Mouse (Mus musculus) cerebellum, adult (tissue): ENCODE measurements around the gene Fgd6.

Experiments used
- ATAC-seq: cut with Nextera tagmentation; 2 replicates; pipeline ENCODE4 v1.9.2; 2017; ENCODE audit warnings: mild to moderate bottlenecking, moderate library complexity, mixed read lengths; ENCODE audit not compliant: insufficient number of reproducible peaks, low FRiP score, low TSS enrichment

Gene Fgd6

GRCm38 (mm10) chr10:94086315-94086714, 50.5 kb downstream of the Fgd6 start:
- ATAC-seq = no peak

DNA sequence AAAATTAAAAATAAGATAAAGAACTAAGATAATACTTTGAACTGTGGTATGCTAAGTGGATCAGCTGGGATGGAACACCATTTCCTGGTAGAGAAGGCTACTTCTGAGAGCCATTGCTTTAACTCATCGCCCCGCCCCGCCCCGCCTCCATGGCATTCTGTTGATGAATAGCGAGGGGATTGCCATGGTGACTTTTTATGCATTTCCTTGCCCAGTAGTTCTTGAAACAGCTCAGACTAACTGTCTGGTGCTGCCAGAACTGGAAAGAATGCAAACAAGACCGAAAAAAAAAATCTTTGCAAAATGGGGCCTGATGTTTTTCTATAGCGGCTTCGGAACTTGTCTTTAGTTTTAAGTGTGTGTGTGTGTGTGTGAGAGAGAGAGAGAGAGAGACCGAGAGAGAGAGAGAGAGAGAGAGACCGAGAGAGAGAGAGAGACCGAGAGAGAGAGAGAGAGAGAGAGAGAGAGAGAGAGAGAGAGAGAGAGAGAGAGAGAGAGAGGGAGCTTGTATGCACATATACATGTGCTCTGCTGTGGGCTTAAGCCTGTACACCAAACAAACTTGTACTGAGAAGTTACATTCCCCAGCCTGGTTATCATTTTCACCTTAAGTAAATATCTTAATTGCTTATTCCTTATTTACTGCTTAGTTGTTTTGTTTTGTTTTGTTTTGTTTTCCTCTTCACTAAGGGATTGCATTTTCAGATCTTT, 51.7 kb downstream of the Fgd6 start:
- no peak for ATAC-seq

DNA sequence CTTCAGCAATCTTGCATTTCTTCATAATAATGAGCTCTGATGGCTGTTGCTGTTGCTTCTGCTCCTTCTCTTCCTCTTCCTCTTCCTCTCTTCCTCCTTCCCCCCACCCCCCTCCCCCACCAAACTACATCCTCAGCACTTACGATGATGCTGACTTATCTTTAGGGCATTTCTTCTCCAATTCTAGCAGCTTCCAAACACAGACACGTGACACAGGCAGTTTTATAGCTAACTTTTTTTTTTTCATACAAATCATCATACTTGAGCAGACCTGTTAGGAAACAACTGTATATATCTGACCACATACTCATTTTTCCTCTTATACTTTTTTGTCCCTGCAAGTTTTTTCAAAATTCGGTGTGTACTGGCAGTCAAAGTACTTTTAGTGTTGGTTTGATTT, 54.2 kb downstream of the Fgd6 start:
- ATAC-seq = no peak

DNA sequence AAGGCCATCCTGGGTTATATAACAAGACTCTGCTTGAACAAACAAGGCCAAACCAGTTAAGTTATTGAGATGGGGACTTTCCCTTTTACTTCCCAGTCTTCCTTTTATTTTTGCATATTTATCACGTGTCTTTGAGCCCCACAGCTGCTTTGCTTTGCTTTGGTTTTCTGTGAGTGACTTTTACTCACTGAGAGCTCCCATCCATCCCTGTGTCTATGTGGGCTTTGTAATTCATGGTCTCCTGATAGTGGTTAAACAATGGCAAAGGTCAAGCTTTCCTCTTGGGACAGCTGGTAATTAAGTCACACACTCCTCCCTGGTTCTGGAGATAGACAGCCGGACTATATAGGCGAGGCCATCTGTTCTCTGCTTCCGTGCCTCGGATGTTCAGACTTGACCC, 57.7 kb downstream of the Fgd6 start:
- no peak for ATAC-seq

GRCm38 (mm10) chr10:94095743-94096465, 60.1 kb downstream of the Fgd6 start:
- no peak for ATAC-seq

GRCm38 (mm10) chr10:94097081-94097845, 61.5 kb downstream of the Fgd6 start:
- no peak for ATAC-seq

DNA sequence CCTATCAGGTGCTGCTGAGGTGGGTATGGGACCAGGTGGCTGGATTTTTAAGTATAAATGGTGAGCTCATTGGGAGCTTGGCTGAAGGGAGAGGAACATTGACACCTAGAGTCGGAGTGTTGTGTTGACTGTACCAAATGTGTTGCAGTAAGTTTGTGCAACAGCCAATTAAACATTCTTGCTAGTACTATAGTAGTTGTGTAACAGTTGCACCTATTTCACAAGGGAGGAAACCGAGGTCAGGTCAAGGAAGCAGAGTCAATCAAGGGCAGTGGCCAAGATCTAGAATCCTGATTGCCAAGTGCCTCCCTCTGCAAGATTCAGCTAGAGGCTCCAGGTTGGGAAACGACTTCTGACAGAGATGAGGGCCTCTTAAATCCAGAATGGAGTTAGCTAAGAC, 62.3 kb downstream of the Fgd6 start:
- ATAC-seq = no peak

GRCm38 (mm10) chr10:94105498-94105897, 69.7 kb downstream of the Fgd6 start:
- no peak for ATAC-seq

- ATAC-seq = no peak
Observed at GRCm38 (mm10) chr10:94107168-94107567, 71.4 kb downstream of the Fgd6 start.

- no peak for ATAC-seq
Observed at GRCm38 (mm10) chr10:94107607-94108006, 71.8 kb downstream of the Fgd6 start.

- no peak for ATAC-seq
Observed at GRCm38 (mm10) chr10:94108791-94109190, 73.0 kb downstream of the Fgd6 start.

DNA sequence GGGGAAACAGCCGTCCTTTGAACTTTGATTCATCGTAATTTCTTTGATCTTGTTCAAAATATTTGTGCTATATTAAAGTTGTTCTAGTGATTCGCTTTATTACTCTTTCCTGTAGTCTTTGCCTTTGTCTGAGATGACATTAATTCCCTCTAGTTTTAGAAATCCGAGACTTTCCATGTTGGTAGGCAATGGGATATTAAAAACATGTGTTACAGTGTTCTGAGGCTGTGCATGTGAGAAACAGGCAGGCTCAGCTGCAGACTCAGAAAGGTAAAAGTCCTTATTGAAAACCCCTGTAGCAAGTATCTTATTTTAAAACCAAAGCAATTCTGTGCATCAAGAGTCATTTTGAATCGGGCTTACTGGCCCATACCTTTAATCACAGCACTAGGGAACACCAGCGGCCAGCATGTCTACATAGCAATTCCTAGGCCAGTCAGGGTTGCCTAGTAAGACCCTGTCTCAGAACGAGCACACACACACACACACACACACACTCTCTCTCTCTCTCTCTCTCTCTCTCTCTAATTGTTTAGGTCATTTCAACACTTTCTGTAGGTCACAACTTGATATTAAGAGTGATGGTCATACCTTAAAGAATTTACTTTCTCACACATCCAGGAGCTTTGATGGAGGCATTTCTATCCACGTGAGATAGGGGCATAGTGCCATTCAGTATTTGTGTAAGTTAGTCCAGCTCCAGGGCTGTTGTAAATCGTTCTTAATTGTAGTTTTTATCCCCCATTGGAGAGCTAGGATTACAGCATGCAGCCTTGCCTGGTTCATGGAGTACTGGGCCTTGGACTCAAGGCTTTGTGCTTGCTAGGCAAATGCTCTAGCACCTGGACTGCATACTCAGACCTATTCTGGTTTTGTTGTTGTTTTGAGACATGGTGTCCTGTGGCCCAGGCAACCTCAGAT, 75.3 kb downstream of the Fgd6 start:
- no peak for ATAC-seq

DNA sequence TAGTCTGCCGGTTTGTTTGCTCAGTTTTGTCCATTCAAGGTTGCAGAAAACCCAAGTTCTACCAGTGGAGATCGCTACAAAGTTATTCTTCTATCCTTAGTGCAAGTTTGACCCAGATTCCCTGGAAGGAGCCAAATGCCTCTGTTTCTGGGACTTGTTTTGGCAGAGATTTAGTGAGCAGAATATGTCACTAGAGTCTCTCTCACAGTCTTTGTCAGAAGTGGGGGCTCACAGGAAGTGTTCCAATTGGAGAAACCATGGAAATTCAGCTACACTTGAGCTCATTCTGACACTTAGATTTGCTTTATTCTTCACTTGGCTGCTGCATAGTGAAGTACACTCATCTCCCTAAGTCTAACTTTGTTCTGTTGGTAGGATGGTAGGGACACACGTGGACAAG, 76.4 kb downstream of the Fgd6 start:
- ATAC-seq = no peak

DNA sequence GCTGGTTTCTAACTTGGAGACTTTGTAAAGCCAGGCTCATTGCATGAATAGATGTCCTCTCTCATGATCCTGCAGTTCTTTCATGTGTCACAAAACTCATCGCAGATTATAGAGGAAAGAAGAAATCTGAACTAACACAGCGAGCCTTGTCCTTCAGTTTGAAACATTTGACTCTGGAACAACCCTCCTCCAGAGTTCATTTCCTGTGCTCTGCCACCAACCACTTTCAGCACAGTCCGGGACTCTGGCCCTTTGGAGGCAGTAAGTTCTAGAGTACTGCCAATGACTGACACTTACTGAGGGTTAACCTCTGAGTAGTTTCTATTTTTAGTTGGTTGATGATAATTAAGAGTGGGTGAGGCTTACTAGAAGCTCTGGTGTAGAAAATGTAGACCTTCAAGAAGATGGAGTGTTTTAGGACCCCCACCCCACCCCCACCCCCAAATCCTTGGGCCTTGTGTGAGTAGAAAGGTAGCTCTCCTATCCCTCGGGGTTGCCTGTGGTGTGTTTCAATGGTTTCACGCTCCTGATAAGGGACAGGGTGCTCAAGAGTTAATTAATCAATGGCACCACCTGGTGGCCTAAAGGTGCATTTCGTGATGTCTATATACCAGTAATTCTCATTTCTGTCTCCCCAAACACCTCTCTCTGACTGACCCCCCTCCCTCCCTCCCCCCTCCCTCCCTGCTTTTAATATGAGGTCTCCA, 80.2 kb downstream of the Fgd6 start:
- ATAC-seq = peak; percentile 86

- no peak for ATAC-seq
Observed at GRCm38 (mm10) chr10:94116781-94117340, 81.1 kb downstream of the Fgd6 start.

DNA sequence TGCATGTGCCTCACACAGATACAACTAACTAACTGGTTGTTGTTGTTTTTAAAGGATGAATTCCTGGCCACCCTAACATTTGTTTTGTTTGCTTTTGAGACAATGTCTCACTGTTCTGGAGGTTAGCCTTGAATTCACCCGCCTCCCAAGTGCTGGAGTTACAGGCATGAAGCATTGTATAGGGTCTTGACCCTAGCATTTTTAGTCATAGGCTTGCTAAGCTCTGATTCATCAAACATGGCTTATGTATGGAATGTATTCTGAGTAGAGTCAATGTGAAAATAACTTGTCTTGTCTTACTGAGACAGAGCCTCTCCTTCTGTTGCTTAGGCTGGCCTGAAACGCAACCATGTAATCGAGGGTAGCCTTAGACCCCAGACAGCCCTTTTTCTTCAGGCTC, 82.1 kb downstream of the Fgd6 start:
- no peak for ATAC-seq

GRCm38 (mm10) chr10:94118993-94119392, 83.2 kb downstream of the Fgd6 start:
- no peak for ATAC-seq

DNA sequence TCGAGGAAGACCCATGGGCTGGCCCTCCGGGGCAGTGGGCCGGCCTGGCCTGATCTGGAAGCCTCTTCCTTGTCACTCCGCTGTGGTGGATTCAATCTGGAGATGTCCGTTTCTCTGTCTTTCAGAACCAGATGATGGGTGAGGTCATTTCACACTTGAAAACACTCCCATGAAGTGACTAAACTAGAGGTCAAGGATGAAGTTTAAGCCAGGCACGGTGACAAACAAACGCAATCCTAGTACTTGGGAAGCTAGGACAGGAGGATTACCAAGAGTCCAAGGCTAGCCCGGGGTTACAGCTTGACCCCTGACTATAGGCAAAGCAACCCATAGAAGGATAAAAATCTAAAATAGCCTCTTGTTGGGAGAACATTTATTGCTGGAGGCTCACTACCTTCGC, 84.9 kb downstream of the Fgd6 start:
- ATAC-seq = no peak

DNA sequence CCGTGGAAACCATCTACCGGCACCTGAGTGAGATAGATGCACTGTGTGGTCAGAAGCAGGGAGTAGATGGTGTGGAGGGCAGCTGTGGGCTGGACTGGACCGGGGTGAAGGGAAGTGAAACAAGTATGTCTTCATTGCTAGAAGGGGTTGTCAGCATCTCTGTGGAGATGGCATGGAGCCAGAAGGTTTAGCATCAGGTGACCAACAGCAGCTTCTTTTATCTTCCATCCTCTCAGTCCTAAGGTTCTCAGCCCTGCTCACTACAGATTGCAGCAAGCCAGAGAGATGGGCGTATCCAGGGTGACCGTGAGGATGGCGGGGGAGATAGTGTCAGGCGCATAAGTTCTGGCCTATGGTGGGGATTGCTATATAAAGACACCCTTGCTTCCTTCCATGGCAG, 86.8 kb downstream of the Fgd6 start:
- ATAC-seq = no peak
